9 mouse cellular contexts compared by ENCODE assay signal in the genomic region with DNA sequence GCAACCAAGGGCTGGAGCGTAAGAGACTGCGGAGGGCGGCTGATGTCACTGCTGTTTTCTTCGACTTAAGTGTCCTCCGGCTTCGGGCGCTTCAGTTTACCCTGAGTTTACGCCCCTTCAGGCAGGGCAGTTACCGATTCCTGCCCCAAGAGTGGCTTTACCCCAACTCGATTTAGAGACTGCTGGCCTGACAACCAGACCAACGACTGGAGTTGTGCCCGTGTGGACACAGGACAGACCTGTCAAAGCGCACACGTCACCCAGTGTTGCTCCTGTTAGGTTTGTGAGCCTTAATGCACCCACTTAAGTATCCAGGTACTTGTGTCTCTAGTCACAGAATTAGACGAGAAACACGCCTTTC. TPM values are rescaled to one million over a fixed set of nuclear protein-coding genes. Genes with fewer than 3 reads are reported as not detected.
DNase-seq lines count a peak whose midpoint lies in the region; ATAC-seq and TF ChIP-seq lines count a peak whose summit lies in the region.
"Had no signal": no experiment of that assay in that cellular context is flagged by ENCODE, and none has a peak within 500 bp of the region (broad histone marks: within the 10 kb centered on the region; RNA-seq: fewer than 3 reads in every experiment).

No protein-coding gene starts in this region.

- H3K4me1 ChIP-seq in kidney, embryonic 14.5 days (ENCODE audit: control insufficient read depth, insufficient read depth, low read length), result peaks cover 5% of the 10 kb centered on the region; the same call in 1 of the 2 replicates
- peaks cover 5% of the 10 kb centered on the region; the same call in 1 of the 2 replicates for H3K4me1 ChIP-seq in brown adipose tissue, adult 24 weeks (ENCODE audit: control insufficient read depth, insufficient read depth, insufficient read length, low read length)
- H3K4me1 ChIP-seq in hindbrain, postnatal 0 days (ENCODE audit: insufficient read depth, low read length), result peaks cover 5% of the 10 kb centered on the region
- peaks cover 14% of the 10 kb centered on the region for H3K4me1 ChIP-seq in midbrain, embryonic 15.5 days

- 0 out of 2 replicates have a peak overlapping the region, but pooled peaks have one; percentile 47 for H3K27ac ChIP-seq in kidney, embryonic 14.5 days (ENCODE audit: low read depth, low read length)
- no peak overlapping the region; the same call in 1 of the 2 replicates for H3K27ac ChIP-seq in brown adipose tissue, adult 24 weeks (replicated peaks; ENCODE audit: low read depth, low read length)
- H3K27ac ChIP-seq in hindbrain, postnatal 0 days, result peak overlapping the region; percentile 77
- H3K27ac ChIP-seq in midbrain, embryonic 15.5 days, result peak overlapping the region; percentile 85

- H3K27me3 ChIP-seq in kidney, embryonic 14.5 days (ENCODE audit: control insufficient read depth, insufficient read depth, low read length), result no peaks in the 10 kb centered on the region
- no peaks in the 10 kb centered on the region for H3K27me3 ChIP-seq in hindbrain, postnatal 0 days (ENCODE audit: insufficient read depth, low read length)
- no peaks in the 10 kb centered on the region for H3K27me3 ChIP-seq in midbrain, embryonic 15.5 days (replicated peaks)

- 22% methylated on average over 16 of the region's 16 CpGs for WGBS in kidney, embryonic 14.5 days
- 22% methylated on average over 16 of the region's 16 CpGs for WGBS in hindbrain, postnatal 0 days
- WGBS in midbrain, embryonic 15.5 days, result 20% methylated on average over 16 of the region's 16 CpGs

- peak; percentile 6 for TF ChIP-seq CTCF in hindbrain, postnatal 0 days (IDR thresholded peaks at IDR 0.05; ENCODE audit: low read depth)

- peak overlapping the region; percentile 64 for H3K4me3 ChIP-seq in kidney, embryonic 14.5 days (ENCODE audit: low read length)
- H3K4me3 ChIP-seq in brown adipose tissue, adult 24 weeks (ENCODE audit: insufficient read depth, low read depth, low read length), result peak overlapping the region; percentile 95
- peak overlapping the region; percentile 75 for H3K4me3 ChIP-seq in hindbrain, postnatal 0 days (ENCODE audit: low read length)
- H3K4me3 ChIP-seq in midbrain, embryonic 15.5 days, result peak overlapping the region; percentile 75

- DNase-seq in kidney, adult 8-10 months, result no peak
- no peak for DNase-seq in hindbrain, postnatal 0 days (ENCODE audit: low spot score)
- DNase-seq in layer of hippocampus, postnatal 14 days (ENCODE audit: low spot score in 2 of 2), result no peak
- DNase-seq in cerebellum, adult 18-20 months, result no peak
- no peak for DNase-seq in left cerebral cortex, postnatal 36 days (ENCODE audit: low spot score in 2 of 2)

- no peaks in the 10 kb centered on the region for H3K9me3 ChIP-seq in kidney, embryonic 14.5 days (ENCODE audit: control insufficient read depth, low read length)
- H3K9me3 ChIP-seq in hindbrain, postnatal 0 days (ENCODE audit: low read length), result no peaks in the 10 kb centered on the region
- no peaks in the 10 kb centered on the region; the same call in 1 of the 2 replicates for H3K9me3 ChIP-seq in midbrain, embryonic 15.5 days

- H3K36me3 ChIP-seq in kidney, embryonic 14.5 days (ENCODE audit: control insufficient read depth, insufficient read depth, low read length), result no peaks in the 10 kb centered on the region
- H3K36me3 ChIP-seq in hindbrain, postnatal 0 days (ENCODE audit: insufficient read depth, low read length), result no peaks in the 10 kb centered on the region
- no peaks in the 10 kb centered on the region for H3K36me3 ChIP-seq in midbrain, embryonic 15.5 days (replicated peaks)

- intact Hi-C loops in left cerebral cortex, postnatal 36 days (cut with DNase I), result no loop called here

- H3K4me2 ChIP-seq in kidney, embryonic 14.5 days (replicated peaks; ENCODE audit: low read depth, low read length), result peak overlapping the region; percentile 72
- H3K4me2 ChIP-seq in hindbrain, postnatal 0 days (ENCODE audit: low read depth, low read length), result peak overlapping the region; percentile 75
- H3K4me2 ChIP-seq in midbrain, embryonic 15.5 days, result peak overlapping the region; percentile 85

- ATAC-seq in kidney, embryonic 14.5 days (ENCODE audit: low FRiP score, low TSS enrichment), result no peak; the same call in 1 of the 2 replicates
- no peak for ATAC-seq in hindbrain, postnatal 0 days
- peak; percentile 81; the same call in 1 of the 2 replicates for ATAC-seq in midbrain, embryonic 15.5 days (replicated peaks)

- H3K9ac ChIP-seq in kidney, embryonic 14.5 days (ENCODE audit: low read depth, low read length), result peak overlapping the region; percentile 77
- H3K9ac ChIP-seq in hindbrain, postnatal 0 days (replicated peaks; ENCODE audit: low read length), result peak overlapping the region; percentile 64
- H3K9ac ChIP-seq in midbrain, embryonic 15.5 days, result peak overlapping the region; percentile 86

RNA-seq across cellular contexts. Expression of a gene that starts 0.3 kb away (rescaled TPM):
- polyA plus RNA-seq in kidney, embryonic 14.5 days (2014; fragmentation: Nextera tagmentation; extraction: Ambion mirVana), result 38.2 and 43.5 TPM in 2 replicates
- polyA plus RNA-seq in brown adipose tissue, adult 24 weeks (2012; ENCODE audit: insufficient read depth, insufficient read length, missing spikeins), result 17.2 and 19.6 TPM in 2 replicates
- total RNA-seq in hindbrain, postnatal 0 days (2014; rRNA removed), result 9.7 and 24.0 TPM in 2 replicates
- 72.4 and 78.3 TPM in 2 replicates for polyA plus RNA-seq in hindbrain, postnatal 0 days (2015; fragmentation: Nextera tagmentation; extraction: Ambion mirVana)
- polyA plus RNA-seq in midbrain, embryonic 15.5 days (2015; fragmentation: Nextera tagmentation; extraction: Ambion mirVana), result 33.4 and 39.4 TPM in 2 replicates
- total RNA-seq in layer of hippocampus, postnatal 14 days (2021), result 10 to 100 TPM; 12.6 to 13.8 TPM
- 10 to 100 TPM in 1 of 2 experiments, 1 to 10 TPM in 1; 9.2 to 10.0 TPM for total RNA-seq in left cerebral cortex, postnatal 36 days (2021)

RNA-seq across cellular contexts. Expression of a gene that starts 49.4 kb away (rescaled TPM):
- not detected in 2 replicates for polyA plus RNA-seq in kidney, embryonic 14.5 days (2014; fragmentation: Nextera tagmentation; extraction: Ambion mirVana)
- not detected in 2 replicates for polyA plus RNA-seq in brown adipose tissue, adult 24 weeks (2012; ENCODE audit: insufficient read depth, insufficient read length, missing spikeins)
- total RNA-seq in hindbrain, postnatal 0 days (2014; rRNA removed), result not detected in 2 replicates
- polyA plus RNA-seq in hindbrain, postnatal 0 days (2015; fragmentation: Nextera tagmentation; extraction: Ambion mirVana), result 0.06 TPM in 1 of 2 replicates, not detected in the other
- polyA plus RNA-seq in midbrain, embryonic 15.5 days (2015; fragmentation: Nextera tagmentation; extraction: Ambion mirVana), result 0.11 and 0.19 TPM in 2 replicates
- not detected for total RNA-seq in layer of hippocampus, postnatal 14 days (2021)
- total RNA-seq in left cerebral cortex, postnatal 36 days (2021), result not detected
- total RNA-seq: left cerebral cortex, postnatal 14 days had no signal
